Mouse (Mus musculus) heart, postnatal 25 days (tissue): Measurements from ENCODE around the gene Wdr4. TPM values are rescaled to one million over a fixed set of nuclear protein-coding genes. Genes with fewer than 3 reads are reported as not detected.
"Not testable (repeated sequence)": the region's sequence is repeated elsewhere in the genome, so short reads cannot be mapped to it uniquely, and the experiment has no call there.

Experiments used
- DNase-seq: peaks from one replicate; pipeline ENCODE4 v3.0.0; 2022; ENCODE audit warnings: low spot score
- intact Hi-C: fragments of 180-260 bp; cut with DNase I; formaldehyde crosslinking; loops from one replicate; pipeline ENCODE4 v1.15.1; 2025
- total RNA-seq, 2 experiments: library from RNA; stranded (reverse); gene quantifications; 2 replicates each; pipeline ENCODE4 v1.2.3; 2021

Gene Wdr4
- 1 to 10 TPM; 5.7 to 7.4 TPM for total RNA-seq

- peak; percentile 99 for DNase-seq
- intact Hi-C loops, result loop anchor here (5.0 to 10.0 kb wide), 2 partner anchors 47 to 505 kb away; no protein-coding TSS in a partner anchor
These were observed at the start of gene Wdr4, which contains the start of gene Ndufv3 for GRCm38 (mm10) chr17:31519946-31520838. Gene Wdr4 (minus strand): TSS chr17:31519980. Gene Ndufv3 (plus strand): TSS chr17:31520115.

- intact Hi-C loops, result loop anchor here (2.0 to 5.0 kb wide), 2 partner anchors 44 to 93 kb away; partner anchors contain the start of genes Ndufv3 and U2af1
These were observed 46.5 kb upstream of the Wdr4 start for GRCm38 (mm10) chr17:31566276-31566675.

GRCm38 (mm10) chr17:31565141-31566056 is 45.6 kb upstream of the Wdr4 start:
- peak; percentile 39 for DNase-seq

More at GRCm38 (mm10) chr17:31566276-31566675, 46.5 kb upstream of the Wdr4 start:
- DNase-seq, result no peak

GRCm38 (mm10) chr17:31564858-31565140 is 45.0 kb upstream of the Wdr4 start:
- intact Hi-C loops, result loop anchor here (5.0 kb wide), 1 partner anchor 42 kb away; the partner anchor contains the start of gene Ndufv3

More at GRCm38 (mm10) chr17:31565141-31566056, 45.6 kb upstream of the Wdr4 start:
- intact Hi-C loops, result loop anchor here (2.0 to 5.0 kb wide), 2 partner anchors 43 to 93 kb away; partner anchors contain the start of genes Ndufv3 and U2af1

GRCm38 (mm10) chr17:31564015-31564857 is 44.5 kb upstream of the Wdr4 start, which contains the start of gene Pknox1:
Gene Pknox1 (plus strand): TSS chr17:31564734.
- intact Hi-C loops, result no loop called here
- DNase-seq, result peak; percentile 98

More at GRCm38 (mm10) chr17:31564858-31565140, 45.0 kb upstream of the Wdr4 start:
- DNase-seq, result no peak

- no peak for DNase-seq
- intact Hi-C loops, result no loop called here
These were observed 43.8 kb upstream of the Wdr4 start for GRCm38 (mm10) chr17:31563632-31564014.

- intact Hi-C loops, result no loop called here
- no peak for DNase-seq
These were observed 39.4 kb upstream of the Wdr4 start for GRCm38 (mm10) chr17:31559021-31559789.

- intact Hi-C loops, result no loop called here
- no peak for DNase-seq
These were observed 38.3 kb upstream of the Wdr4 start for GRCm38 (mm10) chr17:31557947-31558542.

GRCm38 (mm10) chr17:31557124-31557880 is 37.5 kb upstream of the Wdr4 start:
- intact Hi-C loops, result no loop called here
- DNase-seq, result peak; percentile 47

GRCm38 (mm10) chr17:31556253-31556652 is 36.5 kb upstream of the Wdr4 start:
- no peak for DNase-seq
- intact Hi-C loops, result no loop called here

- intact Hi-C loops, DNase-seq: not testable (repeated sequence)
These were observed 32.8 kb upstream of the Wdr4 start for GRCm38 (mm10) chr17:31552601-31553000.

GRCm38 (mm10) chr17:31549389-31549788 is 29.6 kb upstream of the Wdr4 start:
- DNase-seq, result no peak
- intact Hi-C loops, result no loop called here

GRCm38 (mm10) chr17:31547974-31548373 is 28.2 kb upstream of the Wdr4 start:
- intact Hi-C loops, result no loop called here
- DNase-seq, result no peak

GRCm38 (mm10) chr17:31546444-31547196 is 26.8 kb upstream of the Wdr4 start:
- DNase-seq, result no peak
- intact Hi-C loops, result no loop called here

GRCm38 (mm10) chr17:31543574-31543973 is 23.8 kb upstream of the Wdr4 start:
- intact Hi-C loops, result no loop called here
- no peak for DNase-seq

- DNase-seq, result no peak
- intact Hi-C loops, result no loop called here
These were observed 21.7 kb upstream of the Wdr4 start for GRCm38 (mm10) chr17:31541460-31541831.
